Mouse (Mus musculus) liver, embryonic 14.5 days (tissue): ENCODE measurements at regions not wholly inside any gene's neighbourhood (a gene's known extent, or its start where the extent isn't known, plus 50 kb on each side); places are given as distances from the start of the nearest gene placed in this dataset.

Experiments used
- ATAC-seq: fragments of 200-750 bp; cut with Nextera tagmentation; 2 replicates; pipeline ENCODE4 v1.8.0; 2017; ENCODE audit warnings: moderate number of reproducible peaks, mild to moderate bottlenecking, moderate library complexity; ENCODE audit not compliant: insufficient read depth
- DNase-seq, 3 experiments: peaks; one replicate each; pipeline ENCODE4 v3.0.0-alpha.2; 2012 to 2013; ENCODE audit warnings: low read depth in 3 of 3, low spot score in 3 of 3
- H3K27ac ChIP-seq: fragments of 300-500 bp; sonication (generic); 2 replicates; pipeline ENCODE4 v1.5.1; 2014; ENCODE audit warnings: moderate library complexity, mild to moderate bottlenecking, control low read depth, inconsistent platforms
- H3K27me3 ChIP-seq: fragments of 300-500 bp; sonication (generic); 2 replicates; pipeline ENCODE4 v1.6.1; 2014; ENCODE audit warnings: mild to moderate bottlenecking, low read length, moderate library complexity; ENCODE audit not compliant: control insufficient read depth, insufficient read depth
- H3K36me3 ChIP-seq: fragments of 300-500 bp; sonication (generic); replicated peaks from 2 replicates; pipeline ENCODE4 v1.6.1; 2014; ENCODE audit warnings: low read depth; ENCODE audit not compliant: control insufficient read depth, insufficient read depth
- H3K4me1 ChIP-seq, 2 experiments: fragments of 200-500 bp in 1 of 2; fragments of 300-500 bp in 1 of 2; sonication (generic) in 1 of 2; replicated peaks; 2 replicates each; pipeline ENCODE4 v1.6.1; 2012 to 2014; ENCODE audit warnings: antibody characterized with exemption in 1 of 2, inconsistent platforms in 1 of 2, low read length in 1 of 2; ENCODE audit not compliant: control insufficient read depth in 2 of 2, insufficient read depth in 2 of 2
- H3K4me2 ChIP-seq: fragments of 300-500 bp; sonication (generic); 2 replicates; pipeline ENCODE4 v1.6.1; 2014; ENCODE audit warnings: low read depth, mild to moderate bottlenecking, control low read depth, moderate library complexity
- H3K4me3 ChIP-seq, 2 experiments: fragments of 200-500 bp in 1 of 2; fragments of 300-500 bp in 1 of 2; sonication (generic) in 1 of 2; 2 replicates each; pipeline ENCODE4 v1.5.1; 2012 to 2014; ENCODE audit warnings: low read depth in 2 of 2, low read length in 2 of 2, mild to moderate bottlenecking in 2 of 2, control low read depth in 1 of 2, inconsistent platforms in 1 of 2, moderate library complexity in 1 of 2; ENCODE audit not compliant: insufficient read depth in 1 of 2
- H3K9ac ChIP-seq: fragments of 300-500 bp; sonication (generic); replicated peaks from 2 replicates; pipeline ENCODE4 v1.6.1; 2014; ENCODE audit warnings: mild to moderate bottlenecking, control low read depth, moderate library complexity
- H3K9me3 ChIP-seq: fragments of 300-500 bp; sonication (generic); 2 replicates; pipeline ENCODE4 v1.6.1; 2016; ENCODE audit warnings: low read length, mixed read lengths; ENCODE audit not compliant: control insufficient read depth
- CTCF ChIP-seq: IDR thresholded peaks from 2 replicates; pipeline ENCODE4 v1.5.1; 2016; ENCODE audit warnings: antibody characterized with exemption, low read depth, control low read depth
- EP300 ChIP-seq: IDR thresholded peaks from 2 replicates; pipeline ENCODE4 v1.6.1; 2016; ENCODE audit warnings: antibody characterized with exemption, low read depth
- WGBS: fragments of 180-500 bp; shearing (Covaris S2); extraction: QIAGEN DNeasy Blood & Tissue Kit; methylation state at CpG from one replicate; pipeline ENCODE4 v1.1.7; 2014; ENCODE audit not compliant: insufficient replicate concordance; 5-methylcytosine and 5-hydroxymethylcytosine counted together

DNA sequence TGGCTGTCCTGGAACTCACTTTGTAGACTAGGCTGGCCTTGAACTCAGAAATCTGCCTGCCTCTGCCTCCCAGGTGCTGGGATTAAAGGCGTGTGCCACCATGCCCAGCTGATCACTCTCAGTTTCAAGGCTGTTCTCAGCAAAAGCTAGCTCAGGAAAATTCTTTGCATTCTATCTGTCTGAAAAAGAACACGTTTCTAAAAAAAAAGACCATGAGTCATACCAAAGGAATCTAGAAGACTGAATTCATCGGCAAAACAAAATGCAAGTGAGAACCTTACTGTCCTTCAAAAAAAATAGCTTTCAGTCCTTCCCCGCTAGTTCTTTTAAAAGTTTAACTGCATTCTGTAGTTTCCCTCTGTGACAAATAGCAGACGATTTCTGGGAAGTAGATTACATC lies 596.3 kb upstream of the Syt1 start:
- DNase-seq (no peak), ATAC-seq (no peak)
- Histone ChIP-seq H3K36me3 (no peaks in the 10 kb centered on the region), H3K9ac (no peak overlapping the region), H3K4me1 (no peaks in the 10 kb centered on the region), H3K9me3 (no peaks in the 10 kb centered on the region), H3K4me2 (no peak overlapping the region), H3K27ac (no peak overlapping the region), H3K27me3 (no peaks in the 10 kb centered on the region), H3K4me3 (no peak overlapping the region)
- TF ChIP-seq CTCF (no peak), EP300 (no peak)
- WGBS = 48% methylated on average over 5 of the region's 5 CpGs

DNA sequence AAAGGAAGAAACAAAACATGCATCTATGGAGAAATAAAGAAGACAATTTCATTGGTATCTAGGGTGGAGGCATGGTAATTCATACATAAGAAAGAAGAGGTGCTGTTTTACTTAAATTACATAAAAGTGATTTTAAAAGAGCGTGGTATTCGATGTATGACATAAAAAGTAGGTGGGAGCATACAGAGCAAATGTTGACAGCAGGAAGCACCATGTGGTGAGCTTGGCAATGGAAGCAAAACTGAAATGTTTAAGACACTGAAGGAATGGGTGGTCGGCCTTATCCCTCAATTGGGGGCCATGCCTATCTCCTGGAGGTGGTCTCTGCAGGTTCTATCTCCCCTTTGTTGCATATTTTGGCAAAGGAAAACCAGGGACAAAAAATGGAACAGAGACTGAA lies 592.5 kb upstream of the Syt1 start:
- Histone ChIP-seq H3K4me1 (no peaks in the 10 kb centered on the region), H3K9me3 (no peaks in the 10 kb centered on the region), H3K27me3 (no peaks in the 10 kb centered on the region), H3K27ac (no peak overlapping the region), H3K36me3 (no peaks in the 10 kb centered on the region), H3K4me3 (no peak overlapping the region), H3K4me2 (no peak overlapping the region), H3K9ac (no peak overlapping the region)
- WGBS = 48% methylated on average over 3 of the region's 3 CpGs
- DNase-seq (no peak), ATAC-seq (no peak)
- no peak for TF ChIP-seq CTCF
- TF ChIP-seq EP300 = no peak

DNA sequence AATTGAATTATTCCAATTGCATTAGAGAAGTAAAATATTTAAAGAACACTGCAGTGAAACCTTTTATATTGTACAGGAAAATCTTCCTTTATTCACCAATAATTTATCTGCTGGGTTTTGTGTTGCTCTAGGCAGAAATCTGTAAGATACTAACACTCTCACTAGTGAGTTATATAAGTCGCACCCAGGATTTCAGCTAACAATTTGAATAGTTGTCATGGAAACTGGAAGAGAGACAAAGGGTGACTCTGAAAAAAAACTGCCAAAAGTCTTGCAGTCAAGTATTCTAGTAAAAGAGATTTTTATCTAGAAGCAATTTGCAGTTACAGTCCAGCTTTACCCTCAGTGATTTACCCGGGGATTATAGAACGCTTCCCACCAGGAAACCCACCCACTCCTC lies 587.8 kb upstream of the Syt1 start:
- H3K27ac ChIP-seq = no peak overlapping the region
- H3K4me2 ChIP-seq = no peak overlapping the region
- no peaks in the 10 kb centered on the region for H3K36me3 ChIP-seq
- 68% methylated on average over 3 of the region's 3 CpGs for WGBS
- H3K9me3 ChIP-seq = no peaks in the 10 kb centered on the region
- no peaks in the 10 kb centered on the region for H3K27me3 ChIP-seq
- H3K9ac ChIP-seq = no peak overlapping the region
- ATAC-seq = no peak
- no peak overlapping the region for H3K4me3 ChIP-seq
- TF ChIP-seq CTCF (no peak), EP300 (no peak)
- H3K4me1 ChIP-seq = no peaks in the 10 kb centered on the region
- DNase-seq = no peak

DNA sequence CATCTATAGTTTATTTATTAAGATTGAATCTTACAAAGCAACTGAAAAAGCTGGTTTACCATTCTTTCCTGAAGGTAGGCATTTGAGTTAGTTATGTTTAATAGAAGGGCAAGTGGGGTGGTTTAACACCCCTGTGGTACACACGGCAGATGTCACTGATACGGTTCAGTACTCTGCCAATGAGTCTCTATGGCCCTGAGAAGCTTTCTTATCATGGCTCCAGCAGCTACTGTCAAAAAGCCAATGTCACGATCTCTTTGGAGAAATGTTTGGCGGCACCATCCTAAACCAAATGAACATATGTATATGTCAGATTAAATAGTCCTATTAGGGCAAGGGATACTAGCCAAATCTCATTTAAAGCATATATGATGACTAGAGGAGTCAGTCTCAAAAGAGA lies 562.4 kb upstream of the Syt1 start:
- no peak for DNase-seq
- WGBS = 78% methylated on average over 4 of the region's 4 CpGs
- Histone ChIP-seq H3K4me3 (no peak overlapping the region), H3K4me1 (no peaks in the 10 kb centered on the region), H3K27ac (no peak overlapping the region), H3K4me2 (no peak overlapping the region), H3K27me3 (no peaks in the 10 kb centered on the region), H3K36me3 (no peaks in the 10 kb centered on the region), H3K9me3 (no peaks in the 10 kb centered on the region), H3K9ac (no peak overlapping the region)
- ATAC-seq = no peak
- TF ChIP-seq CTCF (no peak), EP300 (no peak)

DNA sequence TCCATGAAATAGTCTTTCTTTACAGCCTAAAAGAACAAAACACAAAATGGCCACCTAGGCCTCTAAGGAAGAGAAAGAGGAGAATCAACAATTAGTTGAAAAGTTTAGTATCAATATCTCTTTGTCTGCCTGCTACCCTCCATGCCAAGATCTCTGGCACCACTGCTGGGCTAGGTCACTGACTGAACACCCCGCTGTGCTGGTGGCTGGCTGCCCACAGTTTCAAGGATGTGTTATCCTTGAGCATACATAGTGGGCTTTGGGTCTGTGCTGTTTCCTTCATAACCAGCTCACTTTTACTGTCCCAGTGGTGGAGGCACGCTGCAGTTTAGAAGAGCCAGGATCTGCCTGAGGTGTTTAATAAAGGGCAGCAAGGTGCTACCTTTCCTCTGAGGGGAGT lies 559.0 kb upstream of the Syt1 start:
- TF ChIP-seq EP300 (no peak), CTCF (no peak)

More for the DNA sequence above, 559.0 kb upstream of the Syt1 start:
- H3K27ac ChIP-seq = no peak overlapping the region
- no peak overlapping the region for H3K4me3 ChIP-seq
- no peaks in the 10 kb centered on the region for H3K36me3 ChIP-seq
- no peak for ATAC-seq
- H3K9ac ChIP-seq = no peak overlapping the region
- no peaks in the 10 kb centered on the region for H3K9me3 ChIP-seq
- no peak for DNase-seq
- H3K27me3 ChIP-seq = no peaks in the 10 kb centered on the region
- H3K4me1 ChIP-seq = no peaks in the 10 kb centered on the region
- WGBS = 65% methylated on average over 2 of the region's 2 CpGs
- H3K4me2 ChIP-seq = no peak overlapping the region
